Mouse (Mus musculus) limb, embryonic 13.5 days (tissue): Measurements from ENCODE around the gene Nfe2l3. TPM values are rescaled to one million over a fixed set of nuclear protein-coding genes. Genes with fewer than 3 reads are reported as not detected.
"Not testable (repeated sequence)": the region's sequence is repeated elsewhere in the genome, so short reads cannot be mapped to it uniquely, and the experiment has no call there.

Experiments
- ATAC-seq: fragments of 200-750 bp; cut with Nextera tagmentation; 2 replicates; pipeline ENCODE4 v1.8.0; 2017; ENCODE audit warnings: low read depth, moderate number of reproducible peaks, moderate TSS enrichment; ENCODE audit not compliant: low FRiP score
- H3K27ac ChIP-seq: fragments of 300-500 bp; sonication (generic); 2 replicates; pipeline ENCODE4 v1.5.1; 2015; ENCODE audit warnings: inconsistent platforms, mild to moderate bottlenecking, moderate library complexity
- H3K27me3 ChIP-seq: fragments of 300-500 bp; sonication (generic); 2 replicates; pipeline ENCODE4 v1.6.1; 2015; ENCODE audit warnings: mild to moderate bottlenecking, inconsistent platforms
- H3K36me3 ChIP-seq: fragments of 300-500 bp; sonication (generic); 2 replicates; pipeline ENCODE4 v1.6.1; 2015; ENCODE audit warnings: inconsistent platforms, mild to moderate bottlenecking, moderate library complexity
- H3K4me1 ChIP-seq: fragments of 300-500 bp; sonication (generic); 2 replicates; pipeline ENCODE4 v1.6.1; 2015; ENCODE audit warnings: inconsistent platforms
- H3K4me2 ChIP-seq: fragments of 300-500 bp; sonication (generic); replicated peaks from 2 replicates; pipeline ENCODE4 v1.6.1; 2015; ENCODE audit warnings: inconsistent platforms, mild to moderate bottlenecking, moderate library complexity
- H3K4me3 ChIP-seq: fragments of 300-500 bp; sonication (generic); 2 replicates; pipeline ENCODE4 v1.5.1; 2015; ENCODE audit warnings: moderate library complexity, mild to moderate bottlenecking, inconsistent platforms
- H3K9ac ChIP-seq: fragments of 300-500 bp; sonication (generic); 2 replicates; pipeline ENCODE4 v1.6.1; 2015; ENCODE audit warnings: mild to moderate bottlenecking, inconsistent platforms
- H3K9me3 ChIP-seq: fragments of 300-500 bp; sonication (generic); 2 replicates; pipeline ENCODE4 v1.6.1; 2016; ENCODE audit warnings: inconsistent platforms
- WGBS: fragments of 180-500 bp; shearing (Covaris S2); methylation state at CpG from one replicate; pipeline ENCODE4 v1.1.7; 2015; 5-methylcytosine and 5-hydroxymethylcytosine counted together
- polyA plus RNA-seq: library from polyadenylated mRNA; unstranded; fragments of >200 nt; fragmentation: Nextera tagmentation; extraction: Ambion mirVana; gene quantifications from 2 replicates; pipeline ENCODE4 v1.2.1, GENCODE M21; 2015

The Nfe2l3 gene
- polyA plus RNA-seq, 1 experiment from 2014 or later: 1.6 TPM

DNA sequence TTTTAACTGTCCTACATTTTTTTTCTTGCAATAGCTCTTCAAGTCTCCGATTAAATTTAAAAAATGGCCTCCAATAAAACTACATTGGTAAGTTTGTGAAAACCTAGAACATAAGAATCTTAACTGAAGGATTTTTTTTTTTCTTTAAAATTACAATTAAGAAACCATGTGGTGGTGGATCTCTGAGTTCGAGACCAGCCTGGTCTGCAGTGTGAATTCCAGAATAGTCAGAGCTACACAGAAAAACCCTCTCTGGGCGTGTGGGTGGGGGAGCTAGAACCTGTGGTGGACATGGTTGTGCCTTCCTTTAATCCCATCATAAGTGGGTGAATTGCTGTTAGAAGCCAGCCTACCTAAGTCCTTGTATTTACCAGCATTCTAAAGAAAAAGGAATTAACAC, 39.3 kb downstream of the Nfe2l3 start:
- 10% methylated on average over 3 of the region's 3 CpGs for WGBS
- peak overlapping the region; percentile 22; the same call in 1 of the 2 replicates for H3K27ac ChIP-seq

DNA sequence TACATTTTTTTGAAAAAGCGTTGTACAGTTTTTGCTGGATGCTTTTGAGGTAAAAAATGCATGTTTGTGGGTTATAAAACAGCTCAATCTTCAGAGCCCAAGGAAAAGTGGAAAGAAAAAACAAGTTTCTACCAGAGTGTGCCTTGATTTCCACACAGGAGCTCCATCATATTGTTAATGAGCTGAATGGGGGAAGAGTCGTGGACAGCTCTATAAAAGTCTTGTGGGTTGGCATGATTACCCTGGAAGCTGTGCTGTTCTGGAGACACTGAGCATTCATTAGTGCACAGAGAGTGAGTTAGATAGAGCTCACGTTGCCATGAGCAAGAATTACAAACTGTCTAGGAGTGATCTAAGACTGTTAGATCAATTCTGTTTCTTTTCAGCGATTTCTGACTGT, 39.7 kb downstream of the Nfe2l3 start:
- ATAC-seq: no peak
- peak overlapping the region; percentile 73 for H3K4me2 ChIP-seq
- H3K27me3 ChIP-seq: no peaks in the 10 kb centered on the region
- H3K27ac ChIP-seq: peak overlapping the region; percentile 22; the same call in 1 of the 2 replicates
- H3K9ac ChIP-seq: peak overlapping the region; percentile 99
- WGBS: 50% methylated on average over 4 of the region's 4 CpGs
- H3K9me3 ChIP-seq: no peaks in the 10 kb centered on the region
- peaks cover 20% of the 10 kb centered on the region for H3K4me1 ChIP-seq
- H3K4me3 ChIP-seq: peak overlapping the region; percentile 92
- peaks cover 50% of the 10 kb centered on the region for H3K36me3 ChIP-seq

More for the DNA sequence above, 39.3 kb downstream of the Nfe2l3 start:
- peaks cover 50% of the 10 kb centered on the region for H3K36me3 ChIP-seq
- H3K9me3 ChIP-seq: no peaks in the 10 kb centered on the region
- H3K4me1 ChIP-seq: peaks cover 23% of the 10 kb centered on the region
- H3K4me2 ChIP-seq: peak overlapping the region; percentile 73
- no peaks in the 10 kb centered on the region for H3K27me3 ChIP-seq
- ATAC-seq: no peak
- H3K9ac ChIP-seq: peak overlapping the region; percentile 99
- H3K4me3 ChIP-seq: peak overlapping the region; percentile 92

DNA sequence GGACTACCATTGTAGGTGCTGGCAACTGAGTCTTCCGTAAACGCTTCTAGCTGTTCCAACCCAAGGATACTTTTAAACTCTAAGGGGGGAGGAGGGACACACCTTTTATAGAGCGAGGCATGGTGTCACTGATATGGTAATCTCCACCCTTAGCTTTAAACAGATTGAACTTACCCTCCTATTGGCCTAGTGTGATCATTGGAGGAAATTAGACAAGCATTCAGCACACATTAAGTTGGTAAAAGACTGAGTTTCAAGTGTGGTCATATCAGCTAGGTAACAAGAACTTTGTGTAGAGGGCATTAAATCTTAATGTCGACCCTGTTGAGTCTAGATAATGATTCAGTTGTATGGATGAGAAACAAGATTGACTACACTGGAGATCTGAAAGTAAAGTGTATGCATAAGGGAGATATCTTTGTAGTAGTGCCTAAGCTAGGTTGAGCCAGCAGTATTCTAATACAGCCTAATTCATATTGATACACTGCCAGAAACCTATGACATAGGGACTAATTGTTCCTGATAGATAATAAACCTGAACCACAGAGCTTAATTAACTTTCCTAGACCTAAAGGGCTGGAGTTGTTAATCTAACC, 46.8 kb downstream of the Nfe2l3 start:
- no peak overlapping the region for H3K27ac ChIP-seq
- H3K4me2 ChIP-seq: no peak overlapping the region
- H3K9me3 ChIP-seq: no peaks in the 10 kb centered on the region
- 92% methylated on average over 4 of the region's 4 CpGs for WGBS
- no peaks in the 10 kb centered on the region for H3K27me3 ChIP-seq
- H3K36me3 ChIP-seq: peaks cover 78% of the 10 kb centered on the region
- no peaks in the 10 kb centered on the region for H3K4me1 ChIP-seq
- no peak overlapping the region for H3K4me3 ChIP-seq
- no peak for ATAC-seq
- H3K9ac ChIP-seq: no peak overlapping the region

DNA sequence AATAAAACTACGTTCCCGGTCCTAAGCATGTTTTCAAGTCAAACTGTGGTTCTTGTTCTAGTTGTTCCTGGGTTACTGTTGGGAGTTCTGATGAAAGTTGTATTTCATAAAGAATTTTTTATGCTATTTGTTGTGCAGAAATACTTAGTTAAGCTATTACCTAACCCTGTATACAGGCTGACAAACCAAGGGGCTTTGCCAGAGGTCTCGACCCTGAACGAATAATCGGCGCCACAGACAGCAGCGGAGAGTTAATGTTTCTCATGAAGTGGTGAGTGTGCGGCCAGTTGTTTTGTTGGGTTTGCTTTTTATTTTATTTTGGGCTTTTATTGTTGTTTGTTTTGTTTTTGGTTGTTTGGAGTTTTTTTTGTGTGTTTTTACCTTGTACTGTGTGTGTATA, 49.1 kb downstream of the Nfe2l3 start:
- Histone ChIP-seq H3K4me1 (no peaks in the 10 kb centered on the region), H3K9me3 (no peaks in the 10 kb centered on the region), H3K27ac (no peak overlapping the region), H3K4me3 (no peak overlapping the region), H3K9ac (no peak overlapping the region), H3K4me2 (no peak overlapping the region), H3K27me3 (no peaks in the 10 kb centered on the region), H3K36me3 (peaks cover 62% of the 10 kb centered on the region)
- ATAC-seq: no peak
- 89% methylated on average over 8 of the region's 8 CpGs for WGBS

DNA sequence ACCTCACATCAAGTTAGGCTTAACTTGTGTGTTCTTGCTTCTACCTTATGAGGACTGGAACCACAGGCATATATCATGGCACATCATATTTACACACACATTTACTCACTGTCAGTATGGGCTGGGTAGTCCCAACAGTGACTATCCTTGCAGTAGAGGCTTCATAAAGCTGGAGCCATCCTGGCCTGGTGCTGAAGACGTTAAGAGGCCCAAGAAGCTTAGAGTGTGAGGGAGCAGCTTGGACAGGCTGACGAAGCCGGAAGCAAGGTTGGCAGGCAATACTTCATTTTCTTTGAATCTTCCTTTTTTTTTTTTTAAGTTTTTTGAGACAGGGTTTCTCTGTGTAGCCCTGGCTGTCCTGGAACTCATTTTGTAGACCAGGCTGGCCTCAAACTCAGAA, 51.4 kb downstream of the Nfe2l3 start:
- Histone ChIP-seq H3K27ac (no peak overlapping the region), H3K36me3 (peaks cover 45% of the 10 kb centered on the region), H3K4me2 (no peak overlapping the region), H3K4me3 (no peak overlapping the region), H3K9me3 (peaks cover 8% of the 10 kb centered on the region; the same call in 1 of the 2 replicates), H3K9ac (no peak overlapping the region), H3K4me1 (no peaks in the 10 kb centered on the region), H3K27me3 (no peaks in the 10 kb centered on the region)
- WGBS: 97% methylated on average over 3 of the region's 3 CpGs
- no peak for ATAC-seq

DNA sequence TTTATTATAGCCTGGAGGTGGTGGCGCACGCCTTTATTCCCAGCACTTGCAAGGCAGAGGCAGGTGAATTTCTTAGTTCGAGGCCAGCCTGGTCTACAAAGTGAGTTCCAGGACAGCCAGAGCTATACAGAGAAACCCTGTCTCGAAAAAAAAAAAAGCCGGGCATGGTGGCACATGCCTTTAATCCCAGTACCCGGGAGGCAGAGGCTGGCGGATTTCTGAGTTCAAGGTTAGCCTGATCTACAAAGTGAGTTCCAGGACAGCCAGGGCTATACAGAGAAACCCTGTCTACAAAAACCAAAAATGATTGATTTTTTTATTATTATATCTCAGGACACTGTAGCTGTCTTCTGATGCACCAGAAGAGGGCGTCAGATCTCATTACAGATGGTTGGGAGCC, 52.1 kb downstream of the Nfe2l3 start:
- peaks cover 38% of the 10 kb centered on the region for H3K36me3 ChIP-seq
- H3K4me3 ChIP-seq, H3K9ac ChIP-seq, ATAC-seq, H3K4me2 ChIP-seq, H3K9me3 ChIP-seq, H3K27me3 ChIP-seq, H3K27ac ChIP-seq, H3K4me1 ChIP-seq: not testable (repeated sequence)
- WGBS: 90% methylated on average over 8 of the region's 8 CpGs

DNA sequence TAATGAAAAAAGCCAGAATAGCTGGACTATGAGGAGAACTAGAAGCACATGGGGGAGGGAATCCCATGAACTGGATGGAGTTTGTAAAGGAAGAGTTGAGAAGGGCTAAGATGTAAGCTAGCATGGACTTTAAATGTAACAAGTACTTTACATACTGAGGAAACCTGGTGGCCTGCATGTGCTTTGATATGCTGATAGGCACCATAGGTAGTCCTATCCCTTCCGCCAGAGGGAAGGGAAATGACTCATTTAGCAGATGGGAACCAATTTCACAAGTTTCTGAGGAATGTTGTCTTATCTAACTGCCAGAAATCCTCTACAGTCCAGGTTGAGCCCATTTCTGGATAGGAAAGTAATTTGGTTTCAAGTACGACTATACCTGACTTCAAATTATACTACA, 53.2 kb downstream of the Nfe2l3 start:
- H3K4me2 ChIP-seq: no peak overlapping the region
- no peak overlapping the region for H3K9ac ChIP-seq
- peaks cover 27% of the 10 kb centered on the region for H3K36me3 ChIP-seq
- H3K9me3 ChIP-seq: peaks cover 8% of the 10 kb centered on the region; the same call in 1 of the 2 replicates
- peaks cover 7% of the 10 kb centered on the region; the same call in 1 of the 2 replicates for H3K4me1 ChIP-seq
- WGBS: 57% methylated on average over 2 of the region's 2 CpGs
- no peak for ATAC-seq
- no peak overlapping the region for H3K27ac ChIP-seq
- H3K27me3 ChIP-seq: no peaks in the 10 kb centered on the region
- H3K4me3 ChIP-seq: no peak overlapping the region

DNA sequence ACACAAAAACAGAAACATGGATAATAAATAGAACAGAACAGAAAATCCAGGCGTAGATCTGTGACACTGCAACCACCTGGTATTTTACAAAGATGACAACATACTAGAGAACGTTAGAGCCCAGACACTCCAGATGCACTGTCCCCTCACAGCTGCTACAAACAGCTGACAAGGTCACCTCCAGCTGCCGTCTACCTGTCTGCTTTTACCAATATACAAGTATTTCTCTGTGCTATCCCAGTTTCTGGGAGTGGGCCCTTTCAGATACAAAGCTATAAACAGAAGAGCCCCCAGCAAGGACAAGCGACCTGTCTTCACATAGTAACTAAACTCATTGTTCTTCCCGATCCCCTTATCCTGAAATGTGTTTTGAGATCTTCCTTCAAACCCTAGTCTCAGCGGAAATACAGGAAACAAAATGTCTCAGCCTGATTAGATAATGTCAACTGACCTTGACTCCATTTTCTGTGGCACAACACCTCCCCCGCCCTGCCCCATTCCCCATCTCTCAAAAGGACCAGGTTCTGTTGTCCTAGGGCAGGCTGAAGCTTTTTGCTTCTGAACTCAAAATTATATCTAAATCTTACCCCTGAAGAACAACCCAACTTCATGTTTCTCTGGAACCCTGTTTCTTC, 53.7 kb downstream of the Nfe2l3 start:
- no peaks in the 10 kb centered on the region for H3K27me3 ChIP-seq
- 73% methylated on average over 7 of the region's 7 CpGs for WGBS
- H3K9me3 ChIP-seq: peaks cover 8% of the 10 kb centered on the region; the same call in 1 of the 2 replicates
- H3K36me3 ChIP-seq: peaks cover 21% of the 10 kb centered on the region
- H3K9ac ChIP-seq: no peak overlapping the region
- no peak overlapping the region for H3K27ac ChIP-seq
- H3K4me1 ChIP-seq: peaks cover 7% of the 10 kb centered on the region; the same call in 1 of the 2 replicates
- no peak overlapping the region for H3K4me2 ChIP-seq
- no peak overlapping the region for H3K4me3 ChIP-seq
- no peak for ATAC-seq

DNA sequence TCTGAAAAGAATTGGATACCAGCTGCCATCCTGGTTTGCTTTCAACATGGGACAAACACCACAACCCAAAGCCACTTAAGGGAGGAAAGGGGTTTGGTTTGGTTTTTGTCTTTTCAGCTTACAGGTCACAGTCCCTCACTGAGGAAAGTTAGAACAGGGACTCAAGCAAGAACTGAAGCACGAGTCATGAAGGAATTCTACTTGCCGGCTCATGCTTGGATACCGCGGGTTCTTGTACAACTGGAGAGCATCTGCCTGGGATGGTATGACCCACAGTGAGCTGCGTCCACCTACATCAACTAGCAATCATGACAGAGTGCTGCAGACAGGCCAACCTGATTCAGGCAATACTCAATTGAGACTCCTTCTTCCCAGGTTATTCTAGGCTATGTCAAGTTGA, 54.3 kb downstream of the Nfe2l3 start:
- no peak overlapping the region for H3K27ac ChIP-seq
- peaks cover 8% of the 10 kb centered on the region; the same call in 1 of the 2 replicates for H3K9me3 ChIP-seq
- 89% methylated on average over 5 of the region's 5 CpGs for WGBS
- H3K4me3 ChIP-seq: no peak overlapping the region
- H3K4me2 ChIP-seq: no peak overlapping the region
- H3K9ac ChIP-seq: no peak overlapping the region
- H3K4me1 ChIP-seq: peaks cover 7% of the 10 kb centered on the region; the same call in 1 of the 2 replicates
- ATAC-seq: no peak
- H3K27me3 ChIP-seq: no peaks in the 10 kb centered on the region
- peaks cover 16% of the 10 kb centered on the region for H3K36me3 ChIP-seq

DNA sequence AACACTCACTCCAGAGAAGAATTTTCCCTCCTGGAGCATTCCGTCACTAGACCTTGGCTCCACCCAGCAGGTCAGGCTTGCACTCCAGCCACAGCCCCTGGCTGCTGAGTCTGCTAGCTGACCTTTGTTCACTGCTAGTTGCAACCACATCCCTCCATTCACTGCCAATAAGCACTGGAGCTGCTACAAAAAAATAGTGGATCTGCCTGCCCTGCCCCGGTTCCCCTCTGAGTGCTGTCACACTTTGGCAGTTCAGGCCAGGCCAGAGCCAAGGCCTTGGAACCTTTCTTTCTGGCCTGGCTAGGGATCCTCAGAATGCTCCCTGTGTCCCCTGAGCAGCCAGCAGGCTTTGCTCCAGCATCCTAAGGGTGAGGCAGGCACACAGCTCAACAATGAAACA, 57.3 kb downstream of the Nfe2l3 start:
- H3K4me3 ChIP-seq: no peak overlapping the region
- H3K9ac ChIP-seq: no peak overlapping the region
- no peak overlapping the region for H3K4me2 ChIP-seq
- peaks cover 8% of the 10 kb centered on the region; the same call in 1 of the 2 replicates for H3K9me3 ChIP-seq
- H3K27ac ChIP-seq: no peak overlapping the region
- H3K36me3 ChIP-seq: no peaks in the 10 kb centered on the region
- WGBS: 37% methylated on average over 2 of the region's 2 CpGs
- peaks cover 7% of the 10 kb centered on the region; the same call in 1 of the 2 replicates for H3K4me1 ChIP-seq
- no peaks in the 10 kb centered on the region for H3K27me3 ChIP-seq
- no peak for ATAC-seq

DNA sequence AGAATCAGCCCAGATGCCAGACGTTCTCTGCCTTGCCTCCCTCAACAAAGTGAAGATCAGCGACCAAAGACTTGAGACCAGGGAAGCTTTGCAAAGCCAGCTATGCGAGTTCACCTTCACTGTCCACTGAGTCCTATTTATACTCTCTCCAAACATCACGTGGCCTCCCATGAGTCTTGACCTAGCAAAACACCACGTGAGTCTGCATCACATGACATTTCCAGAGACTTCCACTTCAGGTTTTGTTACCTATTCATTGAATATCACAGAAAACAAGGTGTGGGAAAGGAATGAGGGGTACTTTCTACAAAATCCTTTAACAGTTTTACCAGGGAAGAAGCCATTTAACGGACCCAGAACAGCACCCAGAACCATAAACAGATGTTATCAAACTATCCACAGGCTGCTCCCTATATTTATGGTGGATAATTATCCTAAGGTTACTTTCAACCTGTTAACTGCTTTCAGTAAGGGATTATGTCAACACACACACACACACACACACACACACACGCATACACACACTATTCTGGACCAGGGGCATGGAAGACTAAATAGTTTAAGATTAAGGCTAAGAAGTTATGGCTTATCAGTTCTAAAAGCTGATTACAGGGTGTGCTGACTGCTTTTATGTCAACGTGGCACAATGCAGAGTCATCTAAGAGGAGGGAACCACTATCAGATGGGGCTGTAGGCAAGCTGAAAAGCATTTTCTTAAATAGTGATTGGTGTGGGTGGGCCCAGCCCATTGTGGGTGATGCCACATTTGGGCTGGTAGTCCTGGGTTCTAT, 65.0 kb downstream of the Nfe2l3 start:
- WGBS: 54% methylated on average over 8 of the region's 8 CpGs
- Histone ChIP-seq H3K4me3 (no peak overlapping the region), H3K36me3 (no peaks in the 10 kb centered on the region), H3K9ac (no peak overlapping the region), H3K4me2 (no peak overlapping the region), H3K9me3 (no peaks in the 10 kb centered on the region), H3K27me3 (no peaks in the 10 kb centered on the region), H3K4me1 (no peaks in the 10 kb centered on the region), H3K27ac (no peak overlapping the region)
- no peak for ATAC-seq

DNA sequence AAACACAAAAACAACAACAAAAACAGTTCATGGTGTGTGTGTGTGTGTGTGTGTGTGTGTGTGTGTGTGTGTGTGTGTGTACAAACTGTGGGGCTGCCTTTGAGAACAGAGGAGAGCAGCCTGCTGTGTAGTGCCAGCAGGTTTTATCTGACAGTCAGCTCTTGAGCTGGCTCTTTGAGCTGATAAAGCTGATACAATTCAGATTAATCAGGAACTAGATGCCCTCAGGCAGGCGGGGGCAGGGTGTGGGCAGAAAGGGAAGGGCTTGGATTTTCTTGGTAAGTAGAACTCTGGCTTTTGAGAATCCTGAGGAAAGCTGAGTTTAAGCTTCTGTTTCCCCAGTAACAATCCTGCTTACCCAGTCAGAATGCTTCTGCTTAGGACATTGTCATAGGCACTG, 73.2 kb downstream of the Nfe2l3 start:
- WGBS: 69% methylated on average over 1 of the region's 1 CpGs
- Histone ChIP-seq H3K9ac (no peak overlapping the region), H3K4me3 (no peak overlapping the region), H3K9me3 (no peaks in the 10 kb centered on the region), H3K4me1 (peaks cover 7% of the 10 kb centered on the region; the same call in 1 of the 2 replicates), H3K27me3 (no peaks in the 10 kb centered on the region), H3K4me2 (no peak overlapping the region), H3K27ac (no peak overlapping the region), H3K36me3 (no peaks in the 10 kb centered on the region)
- no peak for ATAC-seq
